Mouse (Mus musculus): ENCODE results near the gene Prkd2.
A peak's percentile ranks its signal among the peaks of the same experiment; 100 is the strongest.

Gene Prkd2

GRCm38 (mm10) chr7:16916342-16917265, 73.9 kb downstream of the Prkd2 start:
- DNase-seq (ENCODE audit: low spot score in 2 of 2): no peak

GRCm38 (mm10) chr7:16917447-16917846, 74.7 kb downstream of the Prkd2 start:
- DNase-seq (ENCODE audit: low spot score in 2 of 2): no peak

- peak; percentile 80 to 82 for DNase-seq (ENCODE audit: low spot score in 2 of 2)
These were observed 75.3 kb downstream of the Prkd2 start for GRCm38 (mm10) chr7:16918014-16918413.

DNA sequence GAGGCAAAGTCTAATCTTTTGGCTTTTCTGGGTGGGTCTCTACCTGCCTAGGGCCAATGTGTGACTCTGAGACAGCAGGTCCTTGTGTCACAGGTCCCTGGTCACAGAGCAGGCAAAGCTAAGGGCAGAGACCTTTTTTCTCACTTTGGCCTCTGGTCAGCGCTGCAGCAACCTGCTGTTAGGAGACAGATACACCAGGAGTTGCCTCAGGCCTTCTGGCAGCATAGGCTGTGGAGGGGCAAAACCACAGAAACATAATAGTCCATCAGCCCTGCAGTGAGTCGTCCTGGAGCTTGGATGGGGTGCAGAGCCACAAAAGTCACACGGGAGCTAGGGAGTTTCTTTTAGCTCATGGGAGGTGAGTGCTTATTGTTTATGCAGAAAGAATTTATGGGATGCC, 76.0 kb downstream of the Prkd2 start:
- no peak for DNase-seq (ENCODE audit: low spot score in 2 of 2)

DNA sequence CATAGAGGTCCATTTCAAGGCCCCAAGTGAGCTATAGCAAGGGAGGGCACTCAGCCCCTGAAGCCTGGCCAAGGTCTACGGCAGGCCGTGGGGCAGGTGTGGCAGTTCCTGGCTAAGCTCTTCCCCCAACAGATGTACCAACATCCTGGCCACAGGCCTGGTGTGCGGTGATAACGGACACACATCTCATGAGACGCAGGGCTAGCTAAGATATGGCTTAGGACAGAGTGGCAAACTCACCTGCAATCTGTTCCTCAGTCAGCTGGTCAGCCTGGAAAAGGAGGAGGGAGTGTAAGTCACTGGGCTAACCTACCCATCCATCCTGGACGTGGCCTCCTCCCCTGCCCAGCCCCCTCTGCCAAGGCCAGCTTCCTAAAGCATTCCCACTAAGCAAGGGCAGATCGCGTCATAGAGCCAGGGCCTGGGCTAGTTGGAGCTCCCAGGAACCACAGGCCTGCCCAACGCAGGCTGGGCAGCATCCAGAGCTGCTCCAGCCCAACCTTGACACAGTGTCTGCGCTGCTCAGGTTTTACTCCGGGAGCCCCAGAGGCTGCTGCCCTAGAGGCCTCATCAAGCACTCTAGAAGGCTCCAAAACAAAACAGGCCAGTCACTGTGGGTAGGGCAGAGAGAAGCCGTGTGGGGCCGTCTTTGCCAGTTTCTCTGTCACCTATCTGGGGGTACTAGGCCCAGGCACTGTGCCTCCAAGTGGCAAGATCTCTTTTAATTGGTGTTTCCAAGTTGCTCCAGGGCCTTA, 76.9 kb downstream of the Prkd2 start:
- DNase-seq (ENCODE audit: low spot score in 2 of 2): no peak
